Mouse (Mus musculus) heart, adult 2 months (tissue): ENCODE measurements around the gene Cmtm4. TPM values are rescaled to one million over a fixed set of nuclear protein-coding genes. Genes with fewer than 3 reads are reported as not detected.

ENCODE experiments used
- DNase-seq, 2 experiments: peaks; one replicate each; pipeline ENCODE4 v3.0.0; 2021
- H3K27ac ChIP-seq: fragments of 200-600 bp; 2 replicates; pipeline ENCODE4 v1.8.1; 2022
- H3K27me3 ChIP-seq: fragments of 200-500 bp; 2 replicates; pipeline ENCODE4 v1.6.1; 2012; ENCODE audit warnings: mild to moderate bottlenecking, low read length, inconsistent platforms, mixed read lengths; ENCODE audit not compliant: control insufficient read depth, insufficient read depth
- H3K36me3 ChIP-seq: fragments of 200-500 bp; 2 replicates; pipeline ENCODE4 v1.6.1; 2012; ENCODE audit warnings: low read length, inconsistent platforms; ENCODE audit not compliant: control insufficient read depth, insufficient read depth
- H3K4me1 ChIP-seq: fragments of 200-500 bp; 2 replicates; pipeline ENCODE4 v1.6.1; 2011; ENCODE audit warnings: low read length; ENCODE audit not compliant: control insufficient read depth, insufficient read depth
- H3K4me3 ChIP-seq: fragments of 200-600 bp; 2 replicates; pipeline ENCODE4 v1.8.1; 2022
- H3K79me2 ChIP-seq: fragments of 200-500 bp; replicated peaks from 2 replicates; pipeline ENCODE4 v1.6.1; 2012; ENCODE audit warnings: mild to moderate bottlenecking, inconsistent platforms, low read length, moderate library complexity, mixed read lengths; ENCODE audit not compliant: control insufficient read depth, insufficient read depth
- H3K9ac ChIP-seq: fragments of 200-500 bp; 2 replicates; pipeline ENCODE4 v1.6.1; 2012; ENCODE audit warnings: low read depth, mild to moderate bottlenecking, control low read depth, inconsistent platforms, low read length, mixed read lengths
- CTCF ChIP-seq: fragments of 200-600 bp; IDR thresholded peaks from 2 replicates; pipeline ENCODE4 v1.8.1; 2022; ENCODE audit warnings: antibody characterized with exemption, mild to moderate bottlenecking, moderate library complexity
- EP300 ChIP-seq: fragments of 200-500 bp; IDR thresholded peaks from 2 replicates; pipeline ENCODE4 v1.6.1; 2011; ENCODE audit warnings: low read depth, low read length, control low read depth; ENCODE audit not compliant: insufficient read depth
- POLR2A ChIP-seq: fragments of 200-500 bp; IDR thresholded peaks from 2 replicates; pipeline ENCODE4 v1.6.1; 2011; ENCODE audit warnings: mild to moderate bottlenecking, low read depth, low read length, control low read depth; ENCODE audit not compliant: insufficient read depth
- WGBS: fragments of 180-500 bp; shearing (Covaris S2); methylation state at CpG from one replicate; pipeline ENCODE4 v1.1.7; 2018; 5-methylcytosine and 5-hydroxymethylcytosine counted together
- intact Hi-C: fragments of 180-260 bp; cut with DNase I; formaldehyde crosslinking; loops from one replicate; pipeline ENCODE4 v1.15.1; 2025
- polyA plus RNA-seq: library from polyadenylated mRNA; depleted of rRNA; stranded (reverse); fragments of >200 nt; gene quantifications from 2 replicates; pipeline ENCODE4 v1.2.3, GENCODE M21; 2012
- total RNA-seq, 2 experiments: library from RNA; stranded (reverse); gene quantifications; 2 replicates each; pipeline ENCODE4 v1.2.3; 2021

The Cmtm4 gene
- total and polyA plus RNA-seq, 3 experiments = 7.3 to 11.4 (median 10.0) TPM

GRCm38 (mm10) chr8:104383977-104384376 lies 11.6 kb downstream of the Cmtm4 start:
- Histone ChIP-seq H3K36me3 (peaks cover 2% of the 10 kb centered on the region; the same call in 1 of the 2 replicates), H3K27me3 (no peaks in the 10 kb centered on the region), H3K4me3 (no peak overlapping the region), H3K79me2 (peaks cover 8% of the 10 kb centered on the region), H3K27ac (peak overlapping the region; percentile 34), H3K9ac (no peak overlapping the region), H3K4me1 (peaks cover 19% of the 10 kb centered on the region)
- no peak for TF ChIP-seq CTCF
- TF ChIP-seq EP300 = 0 out of 2 replicates have a peak, but pooled peaks have one; percentile 23
- no peak for TF ChIP-seq POLR2A
- DNase-seq = peak in 1 of 2 experiments; percentile 46
- intact Hi-C loops = no loop called here
- 65% methylated on average over 3 of the region's 3 CpGs for WGBS

- H3K36me3 ChIP-seq = peaks cover 2% of the 10 kb centered on the region; the same call in 1 of the 2 replicates
- no peak overlapping the region for H3K4me3 ChIP-seq
- WGBS = 32% methylated on average over 2 of the region's 2 CpGs
- no peak for DNase-seq
- peaks cover 12% of the 10 kb centered on the region for H3K79me2 ChIP-seq
- peaks cover 19% of the 10 kb centered on the region for H3K4me1 ChIP-seq
- H3K9ac ChIP-seq = no peak overlapping the region
- intact Hi-C loops = no loop called here
- H3K27me3 ChIP-seq = no peaks in the 10 kb centered on the region
- no peak overlapping the region; the same call in 1 of the 2 replicates for H3K27ac ChIP-seq
- TF ChIP-seq POLR2A = no peak
- no peak for TF ChIP-seq EP300
- TF ChIP-seq CTCF = no peak
Observed at GRCm38 (mm10) chr8:104383296-104383695, 12.3 kb downstream of the Cmtm4 start.

- 84% methylated on average over 5 of the region's 5 CpGs for WGBS
- H3K4me1 ChIP-seq = peaks cover 15% of the 10 kb centered on the region
Observed at GRCm38 (mm10) chr8:104380961-104381411, 14.6 kb downstream of the Cmtm4 start.

GRCm38 (mm10) chr8:104380269-104380668 lies 15.3 kb downstream of the Cmtm4 start:
- H3K4me1 ChIP-seq = peaks cover 20% of the 10 kb centered on the region
- no peaks in the 10 kb centered on the region for H3K27me3 ChIP-seq
- H3K9ac ChIP-seq = no peak overlapping the region
- TF ChIP-seq EP300 (no peak), POLR2A (no peak), CTCF (no peak)
- WGBS = 72% methylated on average over 7 of the region's 7 CpGs
- no peak for DNase-seq
- peaks cover 2% of the 10 kb centered on the region; the same call in 1 of the 2 replicates for H3K36me3 ChIP-seq
- no peak overlapping the region for H3K27ac ChIP-seq
- intact Hi-C loops = no loop called here
- H3K79me2 ChIP-seq = peaks cover 15% of the 10 kb centered on the region
- H3K4me3 ChIP-seq = no peak overlapping the region

More at GRCm38 (mm10) chr8:104380961-104381411, 14.6 kb downstream of the Cmtm4 start:
- Histone ChIP-seq H3K36me3 (peaks cover 2% of the 10 kb centered on the region; the same call in 1 of the 2 replicates), H3K4me3 (no peak overlapping the region), H3K79me2 (peaks cover 15% of the 10 kb centered on the region), H3K9ac (no peak overlapping the region), H3K27me3 (no peaks in the 10 kb centered on the region), H3K27ac (no peak overlapping the region)
- TF ChIP-seq EP300 = no peak
- TF ChIP-seq POLR2A = no peak
- TF ChIP-seq CTCF = no peak
- intact Hi-C loops = no loop called here
- no peak for DNase-seq

GRCm38 (mm10) chr8:104379301-104379836 lies 16.2 kb downstream of the Cmtm4 start:
- 77% methylated on average over 10 of the region's 10 CpGs for WGBS
- intact Hi-C loops = no loop called here
- H3K9ac ChIP-seq = no peak overlapping the region
- H3K4me1 ChIP-seq = peaks cover 25% of the 10 kb centered on the region
- H3K4me3 ChIP-seq = no peak overlapping the region
- DNase-seq = no peak
- H3K27me3 ChIP-seq = no peaks in the 10 kb centered on the region
- TF ChIP-seq POLR2A (no peak), CTCF (no peak), EP300 (no peak)
- peaks cover 2% of the 10 kb centered on the region; the same call in 1 of the 2 replicates for H3K36me3 ChIP-seq
- H3K79me2 ChIP-seq = peaks cover 15% of the 10 kb centered on the region
- no peak overlapping the region for H3K27ac ChIP-seq

- intact Hi-C loops = loop anchor here (2.0 kb wide), 1 partner anchor 18 kb away; the partner anchor contains the start of gene Cmtm4
- WGBS = 75% methylated on average over 11 of the region's 11 CpGs
- Histone ChIP-seq H3K4me3 (no peak overlapping the region), H3K27ac (no peak overlapping the region), H3K36me3 (no peaks in the 10 kb centered on the region), H3K79me2 (peaks cover 13% of the 10 kb centered on the region), H3K9ac (no peak overlapping the region), H3K27me3 (no peaks in the 10 kb centered on the region), H3K4me1 (peaks cover 12% of the 10 kb centered on the region)
- no peak for DNase-seq
- TF ChIP-seq CTCF (no peak), EP300 (no peak), POLR2A (no peak)
Observed at GRCm38 (mm10) chr8:104376669-104377068, 18.9 kb downstream of the Cmtm4 start.
